Mouse (Mus musculus) midbrain, postnatal 0 days (tissue): ENCODE measurements at regions not wholly inside any gene's neighbourhood (a gene's known extent, or its start where the extent isn't known, plus 50 kb on each side); places are given as distances from the start of the nearest gene placed in this dataset.
"Not testable (repeated sequence)": the region's sequence is repeated elsewhere in the genome, so short reads cannot be mapped to it uniquely, and the experiment has no call there.

Experiments used
- ATAC-seq: fragments of 200-750 bp; cut with Nextera tagmentation; 2 replicates; pipeline ENCODE4 v1.8.0; 2017; ENCODE audit warnings: moderate number of reproducible peaks, mild to moderate bottlenecking, moderate TSS enrichment, moderate library complexity; ENCODE audit not compliant: low FRiP score
- DNase-seq: peaks from one replicate; pipeline ENCODE4 v3.0.0-alpha.2; 2015; ENCODE audit warnings: low spot score
- H3K27ac ChIP-seq: fragments of 300-500 bp; sonication (generic); 2 replicates; pipeline ENCODE4 v1.5.1; 2014; ENCODE audit warnings: low read depth, mild to moderate bottlenecking, low read length, mixed read lengths
- H3K27me3 ChIP-seq: fragments of 300-500 bp; sonication (generic); 2 replicates; pipeline ENCODE4 v1.6.1; 2014; ENCODE audit warnings: low read length, control low read depth, mixed read lengths; ENCODE audit not compliant: insufficient read depth
- H3K36me3 ChIP-seq: fragments of 300-500 bp; sonication (generic); 2 replicates; pipeline ENCODE4 v1.6.1; 2014; ENCODE audit warnings: low read length, control low read depth, mixed read lengths; ENCODE audit not compliant: insufficient read depth
- H3K4me1 ChIP-seq: fragments of 300-500 bp; sonication (generic); 2 replicates; pipeline ENCODE4 v1.6.1; 2014; ENCODE audit warnings: mild to moderate bottlenecking, control low read depth, antibody characterized with exemption, low read length, mixed read lengths; ENCODE audit not compliant: insufficient read depth
- H3K4me2 ChIP-seq: fragments of 300-500 bp; sonication (generic); 2 replicates; pipeline ENCODE4 v1.6.1; 2014; ENCODE audit warnings: low read depth, mild to moderate bottlenecking, low read length, mixed read lengths; ENCODE audit not compliant: poor library complexity, severe bottlenecking
- H3K4me3 ChIP-seq: fragments of 300-500 bp; sonication (generic); 2 replicates; pipeline ENCODE4 v1.5.1; 2014; ENCODE audit warnings: low read depth, mild to moderate bottlenecking, low read length, moderate library complexity
- H3K9ac ChIP-seq: fragments of 300-500 bp; sonication (generic); replicated peaks from 2 replicates; pipeline ENCODE4 v1.6.1; 2014; ENCODE audit warnings: mild to moderate bottlenecking, low read length, moderate library complexity, mixed read lengths; ENCODE audit not compliant: poor library complexity, severe bottlenecking
- H3K9me3 ChIP-seq: fragments of 300-500 bp; sonication (generic); 2 replicates; pipeline ENCODE4 v1.6.1; 2016; ENCODE audit warnings: low read length, control low read depth
- CTCF ChIP-seq: IDR thresholded peaks from 2 replicates; pipeline ENCODE4 v1.5.1; 2016; ENCODE audit warnings: antibody characterized with exemption, mild to moderate bottlenecking
- WGBS: fragments of 180-500 bp; shearing (Covaris S2); extraction: QIAGEN DNeasy Blood & Tissue Kit; methylation state at CpG from one replicate; pipeline ENCODE4 v1.1.7; 2014; 5-methylcytosine and 5-hydroxymethylcytosine counted together

DNA sequence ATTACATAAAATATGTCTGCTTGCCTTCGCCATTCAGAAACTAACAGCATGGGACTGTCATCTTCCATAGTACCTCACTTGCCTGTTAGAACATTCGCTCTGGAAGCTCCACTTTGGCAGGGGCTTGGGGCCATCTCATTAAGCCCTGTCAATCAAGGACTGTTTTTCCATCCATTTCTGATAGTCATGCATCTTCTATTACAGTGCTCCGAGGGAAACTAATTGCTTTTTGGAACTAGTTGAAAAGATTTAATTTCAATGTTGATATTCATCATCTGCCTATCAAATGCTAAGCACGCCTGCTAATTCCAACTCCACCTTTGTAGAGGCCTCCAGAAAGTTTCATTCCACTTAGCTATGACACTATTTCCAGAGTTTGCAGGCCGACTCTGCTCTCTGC, 232.7 kb downstream of the Diras2 start:
- H3K4me3 ChIP-seq: no peak overlapping the region
- DNase-seq (no peak), ATAC-seq (no peak)
- H3K27ac ChIP-seq: no peak overlapping the region
- no peaks in the 10 kb centered on the region for H3K4me1 ChIP-seq
- no peaks in the 10 kb centered on the region for H3K36me3 ChIP-seq
- no peaks in the 10 kb centered on the region for H3K27me3 ChIP-seq
- no peak overlapping the region for H3K9ac ChIP-seq
- no peaks in the 10 kb centered on the region for H3K9me3 ChIP-seq
- TF ChIP-seq CTCF: no peak
- H3K4me2 ChIP-seq: no peak overlapping the region
- WGBS: 55% methylated on average over 5 of the region's 5 CpGs

DNA sequence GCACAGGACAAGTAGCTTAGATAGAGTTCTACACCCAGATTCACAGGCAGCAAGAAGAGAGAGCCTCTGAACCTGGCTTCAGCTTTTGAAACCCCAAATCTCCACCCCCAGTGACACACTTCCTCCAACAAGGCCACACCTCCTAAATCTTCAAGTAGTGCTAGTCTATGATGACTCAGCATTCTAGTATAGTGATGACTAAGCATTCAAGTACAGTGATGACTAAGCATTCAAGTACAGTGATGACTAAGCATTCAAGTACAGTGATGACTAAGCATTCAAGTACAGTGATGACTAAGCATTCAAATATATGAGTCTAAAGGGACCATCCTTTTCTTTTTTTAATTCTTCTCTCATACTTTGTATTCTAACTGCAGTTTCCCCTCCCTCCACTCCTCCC, 225.8 kb downstream of the Diras2 start:
- not testable (repeated sequence) for H3K9ac ChIP-seq, H3K4me1 ChIP-seq, H3K9me3 ChIP-seq, H3K4me2 ChIP-seq, H3K27ac ChIP-seq, H3K36me3 ChIP-seq, H3K4me3 ChIP-seq, ATAC-seq, H3K27me3 ChIP-seq, DNase-seq

DNA sequence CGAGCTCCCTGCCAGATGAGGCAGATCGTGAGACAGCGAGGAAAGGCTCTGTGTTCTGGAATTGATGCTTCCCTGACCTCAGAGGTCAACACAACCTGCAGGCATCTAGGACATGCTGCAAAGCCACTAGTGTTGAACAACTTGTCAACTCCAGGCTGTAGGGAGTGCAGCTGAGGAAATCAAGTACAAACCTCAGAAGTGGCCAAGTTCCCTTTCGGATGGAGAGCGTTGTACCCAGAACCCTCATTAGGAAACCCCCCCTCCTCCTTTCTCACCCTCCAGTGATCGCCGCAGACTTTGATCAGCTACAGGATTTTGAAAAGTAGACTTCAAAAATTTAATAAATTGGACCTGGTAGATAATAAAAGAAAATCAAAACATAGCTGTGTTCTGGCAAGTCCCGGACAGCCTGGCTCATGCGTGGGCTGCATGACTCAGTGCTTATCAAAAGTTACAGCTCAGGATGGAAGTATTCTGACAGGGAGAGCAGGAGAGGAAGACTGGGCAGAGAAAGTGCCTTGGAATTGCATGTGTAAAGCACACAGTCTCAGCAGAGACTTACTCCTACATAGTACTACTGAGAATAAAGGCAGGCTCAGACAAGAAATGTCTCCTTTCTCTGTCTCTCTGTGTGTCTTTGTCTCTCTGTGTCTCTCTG, 224.2 kb downstream of the Diras2 start:
- Histone ChIP-seq H3K36me3 (no peaks in the 10 kb centered on the region), H3K27me3 (no peaks in the 10 kb centered on the region), H3K4me1 (no peaks in the 10 kb centered on the region), H3K9ac (no peak overlapping the region), H3K27ac (no peak overlapping the region), H3K4me2 (no peak overlapping the region), H3K4me3 (no peak overlapping the region), H3K9me3 (no peaks in the 10 kb centered on the region)
- no peak for DNase-seq
- ATAC-seq: no peak
- TF ChIP-seq CTCF: no peak
- 63% methylated on average over 9 of the region's 9 CpGs for WGBS

DNA sequence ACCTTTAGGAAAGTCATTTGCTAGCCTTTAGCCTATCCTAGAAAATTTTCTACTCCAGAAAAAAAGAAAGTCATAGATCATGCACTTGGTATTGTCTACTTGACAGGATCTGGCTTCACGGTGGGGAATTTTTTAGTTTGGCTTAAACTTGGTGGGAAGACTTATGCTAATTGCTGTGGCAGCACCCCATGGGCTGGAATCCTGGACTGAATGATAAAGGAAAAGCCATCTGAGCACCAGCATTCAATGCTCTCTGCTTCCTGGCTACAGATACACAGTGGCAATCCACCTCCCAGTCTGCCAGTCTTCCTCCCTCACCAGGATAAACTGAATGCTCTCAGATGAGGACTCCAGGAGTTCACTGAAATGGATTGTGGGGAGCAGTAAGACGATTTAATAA, 220.1 kb downstream of the Diras2 start:
- 16% methylated on average over 2 of the region's 2 CpGs for WGBS
- TF ChIP-seq CTCF: no peak

DNA sequence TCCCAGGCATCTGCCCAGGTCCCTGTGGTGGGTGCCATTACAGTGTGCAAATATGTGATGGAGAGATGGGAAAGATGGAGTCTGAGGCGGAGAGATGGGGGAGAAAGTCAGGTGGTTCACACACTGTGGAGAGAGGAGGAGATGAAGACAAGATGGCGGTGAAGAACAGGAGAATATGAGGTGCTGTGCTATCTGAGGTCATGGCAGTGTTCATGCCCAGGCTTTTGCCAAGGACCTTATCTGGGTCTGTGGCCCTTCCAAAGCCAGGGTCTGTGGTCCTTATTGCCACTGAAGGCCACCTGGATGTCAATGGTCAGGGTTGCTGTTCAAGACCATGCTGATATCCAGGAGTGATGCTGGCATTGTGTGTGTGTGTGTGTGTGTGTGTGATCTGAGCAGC, 212.8 kb downstream of the Diras2 start:
- no peaks in the 10 kb centered on the region for H3K4me1 ChIP-seq
- WGBS: 100% methylated on average over 2 of the region's 2 CpGs
- no peak for TF ChIP-seq CTCF
- no peaks in the 10 kb centered on the region for H3K9me3 ChIP-seq
- no peak for ATAC-seq
- H3K27ac ChIP-seq: no peak overlapping the region
- H3K27me3 ChIP-seq: no peaks in the 10 kb centered on the region
- H3K9ac ChIP-seq: no peak overlapping the region
- H3K36me3 ChIP-seq: no peaks in the 10 kb centered on the region
- H3K4me2 ChIP-seq: no peak overlapping the region
- H3K4me3 ChIP-seq: no peak overlapping the region
- DNase-seq: no peak

More for the DNA sequence above, 220.1 kb downstream of the Diras2 start:
- H3K4me2 ChIP-seq: no peak overlapping the region
- no peak for DNase-seq
- no peaks in the 10 kb centered on the region for H3K9me3 ChIP-seq
- no peak overlapping the region for H3K4me3 ChIP-seq
- no peak overlapping the region for H3K27ac ChIP-seq
- H3K27me3 ChIP-seq: no peaks in the 10 kb centered on the region
- ATAC-seq: no peak
- H3K36me3 ChIP-seq: no peaks in the 10 kb centered on the region
- H3K9ac ChIP-seq: no peak overlapping the region
- H3K4me1 ChIP-seq: no peaks in the 10 kb centered on the region

DNA sequence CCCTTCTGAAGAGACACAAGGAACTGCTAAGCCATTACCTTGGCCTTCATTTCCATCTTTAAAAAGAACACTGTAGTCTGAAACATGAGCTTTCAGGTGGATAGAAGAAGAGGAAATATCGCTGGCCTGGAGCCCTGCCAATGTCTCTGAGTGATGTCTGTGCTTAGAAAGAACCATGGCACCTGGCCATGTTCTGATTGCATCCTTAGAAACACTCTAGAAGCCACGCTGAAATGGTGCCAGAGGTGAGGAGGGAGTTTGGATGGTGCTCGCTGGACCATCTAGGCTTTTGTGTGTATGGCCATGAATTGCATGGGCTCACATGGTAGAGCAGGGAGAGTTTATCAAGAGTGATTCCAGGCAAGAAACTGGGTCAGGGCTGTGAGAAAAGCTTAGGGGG, 207.4 kb downstream of the Diras2 start:
- no peak overlapping the region for H3K4me2 ChIP-seq
- H3K27me3 ChIP-seq: no peaks in the 10 kb centered on the region
- H3K9ac ChIP-seq: no peak overlapping the region
- no peak overlapping the region for H3K4me3 ChIP-seq
- no peak overlapping the region for H3K27ac ChIP-seq
- H3K9me3 ChIP-seq: no peaks in the 10 kb centered on the region
- ATAC-seq (no peak), DNase-seq (peak; percentile 72)
- H3K36me3 ChIP-seq: no peaks in the 10 kb centered on the region
- TF ChIP-seq CTCF: no peak
- no peaks in the 10 kb centered on the region for H3K4me1 ChIP-seq
- WGBS: 62% methylated on average over 3 of the region's 3 CpGs

DNA sequence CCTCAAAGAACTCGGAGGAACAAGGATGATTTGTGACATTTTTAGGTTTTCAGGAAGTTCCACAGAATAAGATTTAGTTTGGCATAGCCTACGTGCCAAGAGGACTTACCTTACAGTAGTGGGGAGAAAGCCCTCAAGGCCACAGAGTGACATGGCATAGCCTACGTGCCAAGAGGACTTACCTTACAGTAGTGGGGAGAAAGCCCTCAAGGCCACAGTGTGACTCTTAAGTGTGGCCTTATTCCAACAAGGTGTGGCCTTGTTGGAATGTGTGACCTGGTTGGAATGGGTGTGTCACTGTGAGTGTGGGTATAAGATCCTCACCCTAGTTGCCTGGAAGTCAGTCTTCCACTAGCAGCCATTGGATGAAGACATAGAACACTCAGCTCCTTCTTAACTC, 206.7 kb downstream of the Diras2 start:
- 88% methylated on average over 3 of the region's 3 CpGs for WGBS
- H3K4me3 ChIP-seq: not testable (repeated sequence)

DNA sequence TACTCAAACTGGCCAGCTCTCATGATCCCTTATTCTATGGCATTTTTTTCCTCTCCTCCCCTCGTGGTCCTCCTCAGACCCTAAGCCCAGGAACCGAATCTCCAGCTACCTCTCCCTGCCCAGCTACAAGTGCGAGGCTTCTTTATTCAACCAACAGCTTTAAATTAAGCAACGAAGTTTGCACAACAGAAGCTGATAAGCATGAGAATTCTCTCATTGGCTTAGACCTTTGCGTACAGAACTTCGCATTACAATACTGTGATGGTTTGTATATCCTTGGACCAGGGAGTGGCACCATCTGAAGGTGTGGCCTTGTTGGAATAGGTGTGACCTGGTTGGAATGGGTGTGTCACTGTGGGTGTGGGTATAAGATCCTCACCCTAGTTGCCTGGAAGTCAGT, 205.4 kb downstream of the Diras2 start:
- H3K27me3 ChIP-seq, H3K9ac ChIP-seq, H3K27ac ChIP-seq, DNase-seq, ATAC-seq, H3K9me3 ChIP-seq, H3K4me3 ChIP-seq, H3K36me3 ChIP-seq, H3K4me1 ChIP-seq, H3K4me2 ChIP-seq: not testable (repeated sequence)
- WGBS: 81% methylated on average over 6 of the region's 6 CpGs

More for the DNA sequence above, 206.7 kb downstream of the Diras2 start:
- not testable (repeated sequence) for ATAC-seq, H3K4me1 ChIP-seq, H3K27ac ChIP-seq, H3K9me3 ChIP-seq, H3K36me3 ChIP-seq, DNase-seq, H3K27me3 ChIP-seq, H3K9ac ChIP-seq, H3K4me2 ChIP-seq
